Mouse (Mus musculus): Measurements from ENCODE around the gene Kpna4. TPM values are rescaled to one million over a fixed set of nuclear protein-coding genes. Genes with fewer than 3 reads are reported as not detected.
A peak's percentile ranks its signal among the peaks of the same experiment; 100 is the strongest.

Kpna4 gene
- total RNA-seq (2021): 10 to 100 TPM; 84.4 to 92.4 TPM
- long read RNA-seq, full-length matches to known transcripts: 60 of 69 reads
- long read RNA-seq, partial matches to known transcripts: 0 of 69 reads
- long read RNA-seq, other reads (novel, unspliced or antisense): 9 of 69 reads

GRCm38 (mm10) chr3:69126509-69127345, at the start of gene Kpna4:
Gene Kpna4, minus strand, starts transcription at chr3:69127113.
- DNase-seq (ENCODE audit: low spot score in 2 of 2): peak; percentile 90 to 96

GRCm38 (mm10) chr3:69175229-69175628, 48.3 kb upstream of the Kpna4 start:
- DNase-seq (ENCODE audit: low spot score in 2 of 2): no peak

DNA sequence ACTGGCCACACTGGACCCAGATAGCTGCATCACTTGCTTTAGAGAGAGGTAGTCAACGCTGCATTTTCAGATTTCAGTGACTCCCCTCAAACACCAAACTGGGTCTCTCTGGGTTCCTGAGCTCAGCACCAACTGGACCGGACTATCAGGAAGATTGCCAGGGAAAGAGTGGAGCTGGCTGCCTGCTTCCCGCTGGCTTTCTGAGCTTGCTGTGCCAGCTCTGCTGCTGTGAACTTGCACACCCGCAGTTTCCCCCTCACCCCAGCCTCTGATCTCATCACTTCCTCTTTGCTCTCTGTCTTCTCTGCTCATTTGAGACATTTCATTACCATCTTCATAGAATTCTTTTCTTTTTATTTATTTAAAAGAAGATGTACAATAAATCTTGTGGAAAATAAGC, 44.2 kb upstream of the Kpna4 start:
- no peak for DNase-seq (ENCODE audit: low spot score in 2 of 2)

DNA sequence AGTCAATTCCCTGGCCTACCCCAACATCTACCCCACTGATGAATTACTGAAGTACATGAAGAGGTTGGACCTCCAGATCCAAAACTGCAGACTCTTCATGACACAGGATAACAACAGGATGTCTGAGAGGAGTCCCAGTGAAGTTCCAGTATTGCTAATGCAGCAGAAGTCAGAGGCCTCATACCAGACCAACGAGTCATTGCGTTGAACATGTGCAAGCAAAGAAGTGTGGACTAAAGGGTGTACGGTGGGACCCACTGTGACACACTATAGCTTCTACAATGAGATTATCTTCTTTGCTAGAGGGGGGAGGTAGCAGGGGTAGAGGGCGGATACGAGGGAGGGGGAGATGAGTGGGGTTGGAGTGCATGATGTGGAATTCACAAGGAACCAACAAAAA, 42.9 kb upstream of the Kpna4 start:
- DNase-seq (ENCODE audit: low spot score in 2 of 2): no peak

DNA sequence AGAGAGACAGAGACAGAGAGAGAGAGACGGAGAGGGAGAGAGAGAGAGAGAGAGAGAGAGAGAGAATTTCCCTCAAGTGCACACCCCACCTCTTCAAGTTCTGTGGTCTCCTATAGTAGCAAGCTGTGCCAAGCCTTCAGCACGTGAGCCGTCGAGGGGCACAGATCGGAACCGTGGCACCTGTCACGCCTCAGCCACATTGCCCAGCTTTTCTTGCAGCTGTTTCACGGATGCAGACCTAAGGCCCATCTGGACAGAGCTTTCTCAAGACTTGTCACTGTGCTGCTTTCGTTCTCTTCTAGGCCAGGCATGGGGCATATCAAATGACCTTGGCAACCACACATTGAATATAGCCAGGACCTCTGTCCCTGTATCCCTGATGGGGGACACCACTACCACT, 41.8 kb upstream of the Kpna4 start:
- DNase-seq (ENCODE audit: low spot score in 2 of 2): no peak

DNA sequence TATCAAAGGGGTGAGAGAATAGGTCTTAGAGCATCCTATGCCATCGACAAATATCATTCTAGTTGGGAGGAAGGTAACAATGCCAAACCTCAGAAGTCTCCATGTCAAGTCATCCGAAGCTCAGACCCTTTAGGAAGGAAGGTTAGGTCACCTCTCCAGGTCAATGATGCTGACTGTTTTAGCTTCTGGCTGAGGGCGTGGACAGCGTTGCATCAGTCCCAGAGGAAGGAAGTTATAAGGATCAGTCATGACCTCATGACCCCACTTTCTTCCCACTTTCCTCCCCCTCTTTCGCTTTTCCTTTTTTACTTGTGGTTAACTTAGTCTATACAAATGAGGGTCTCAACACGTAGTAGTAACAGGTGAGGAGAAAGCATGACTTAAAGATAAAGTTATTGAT, 36.1 kb upstream of the Kpna4 start:
- DNase-seq (ENCODE audit: low spot score in 2 of 2): no peak

GRCm38 (mm10) chr3:69160429-69160828, 33.5 kb upstream of the Kpna4 start:
- DNase-seq (ENCODE audit: low spot score in 2 of 2): no peak

DNA sequence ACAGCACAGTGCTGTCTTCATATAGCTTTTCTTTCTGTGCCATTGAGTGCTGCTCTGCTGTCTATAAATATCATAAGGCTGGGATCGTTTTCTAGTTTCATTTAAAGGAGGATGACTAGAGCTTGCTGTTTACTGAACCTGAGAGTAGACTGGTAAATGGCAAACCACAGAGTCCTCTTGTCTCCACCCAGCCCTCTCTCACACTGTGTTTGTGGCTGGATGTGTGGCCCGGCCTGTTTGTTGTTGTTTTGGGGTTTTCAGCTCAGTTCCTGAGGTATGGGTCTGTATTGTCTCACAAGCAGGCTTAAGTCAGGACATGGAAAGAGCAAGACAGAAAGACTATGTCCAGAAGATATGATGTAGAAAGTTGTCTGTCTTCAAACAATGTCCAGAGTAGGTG, 32.6 kb upstream of the Kpna4 start:
- DNase-seq (ENCODE audit: low spot score in 2 of 2): no peak

- DNase-seq (ENCODE audit: low spot score in 2 of 2): no peak
Measured at GRCm38 (mm10) chr3:69157886-69158285, 31.0 kb upstream of the Kpna4 start.

DNA sequence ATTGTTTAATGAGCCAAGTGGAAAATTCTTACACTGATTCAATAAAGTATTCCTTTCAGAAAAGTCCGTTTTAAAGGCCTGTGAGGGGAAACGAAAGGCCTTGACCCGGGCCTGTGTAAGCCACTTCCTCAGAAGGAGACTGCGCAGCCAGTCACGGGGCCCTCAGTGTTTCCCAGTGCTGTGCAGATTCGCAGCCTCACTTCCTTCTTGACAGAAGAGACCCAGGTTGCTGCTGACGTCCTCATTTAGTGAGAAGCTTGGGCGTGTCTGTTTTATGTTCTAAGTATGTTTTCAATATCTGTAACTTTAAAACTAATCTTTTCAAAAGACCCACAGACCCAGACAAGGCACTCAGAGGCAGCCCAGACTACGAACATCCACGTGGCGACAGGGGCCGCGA, 29.6 kb upstream of the Kpna4 start:
- no peak for DNase-seq (ENCODE audit: low spot score in 2 of 2)

GRCm38 (mm10) chr3:69154691-69155090, 27.8 kb upstream of the Kpna4 start:
- no peak for DNase-seq (ENCODE audit: low spot score in 2 of 2)

GRCm38 (mm10) chr3:69150921-69151320, 24.0 kb upstream of the Kpna4 start:
- no peak for DNase-seq (ENCODE audit: low spot score in 2 of 2)

GRCm38 (mm10) chr3:69142372-69142994, 15.6 kb upstream of the Kpna4 start:
- no peak for DNase-seq (ENCODE audit: low spot score in 2 of 2)

DNA sequence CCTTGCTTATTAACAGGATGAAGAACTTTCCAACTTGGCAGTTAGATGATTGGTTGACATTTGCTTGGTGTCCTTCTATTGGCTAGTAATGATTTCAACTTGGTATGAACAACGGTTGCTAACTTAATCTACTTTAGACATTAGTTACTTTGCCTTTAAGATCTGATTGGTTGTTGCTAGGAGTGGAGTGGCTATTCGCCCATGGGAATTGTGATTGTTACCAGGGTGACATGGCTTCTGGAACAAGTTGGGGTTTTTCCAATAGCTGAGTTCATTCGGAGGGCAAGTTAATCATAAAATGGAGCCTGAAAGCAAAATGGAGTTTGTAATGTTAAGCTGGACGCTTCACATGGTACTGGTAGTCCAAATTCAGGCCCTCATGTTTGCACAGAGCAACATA, 13.9 kb upstream of the Kpna4 start:
- DNase-seq (ENCODE audit: low spot score in 2 of 2): no peak

- no peak for DNase-seq (ENCODE audit: low spot score in 2 of 2)
Measured at GRCm38 (mm10) chr3:69136059-69136458, 9.1 kb upstream of the Kpna4 start.

DNA sequence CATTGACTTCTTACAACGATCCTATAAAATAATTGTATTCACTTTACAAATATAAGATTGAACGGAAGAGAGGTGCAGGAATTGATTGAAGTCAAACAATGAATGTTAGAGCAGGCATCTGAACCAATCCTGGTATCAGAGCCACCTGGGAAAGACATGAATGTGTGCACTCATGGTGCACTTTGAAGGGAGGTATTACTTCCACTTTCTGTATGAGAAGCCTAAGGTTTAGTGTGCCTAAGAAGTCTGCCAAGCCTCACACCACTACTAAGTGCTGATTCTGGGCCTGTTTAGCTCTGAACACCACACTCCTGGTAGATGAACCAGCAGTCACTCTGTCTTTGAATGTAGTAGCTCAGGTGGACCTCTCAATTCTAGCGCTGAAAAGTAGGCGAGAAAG, 4.1 kb upstream of the Kpna4 start:
- no peak for DNase-seq (ENCODE audit: low spot score in 2 of 2)

DNA sequence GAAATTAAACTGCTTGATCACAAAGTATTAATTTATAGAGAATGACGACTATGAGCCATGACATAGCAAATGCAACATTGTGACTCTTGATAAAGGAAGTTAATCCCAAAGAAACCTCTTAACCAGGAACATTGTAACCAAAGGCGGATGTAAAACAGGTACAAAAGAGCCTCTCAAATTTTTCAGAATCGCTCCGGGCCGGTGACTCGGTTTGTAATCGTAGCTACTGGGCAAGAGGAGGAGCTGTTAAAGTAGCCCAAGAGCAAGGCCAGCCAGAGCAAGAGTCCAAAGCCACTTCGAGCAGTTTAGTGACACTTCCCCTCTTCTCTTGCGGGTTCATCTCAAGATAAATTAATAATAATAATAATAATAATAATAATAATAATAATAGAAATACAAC, 780 bp upstream of the Kpna4 start:
- no peak for DNase-seq (ENCODE audit: low spot score in 2 of 2)

DNA sequence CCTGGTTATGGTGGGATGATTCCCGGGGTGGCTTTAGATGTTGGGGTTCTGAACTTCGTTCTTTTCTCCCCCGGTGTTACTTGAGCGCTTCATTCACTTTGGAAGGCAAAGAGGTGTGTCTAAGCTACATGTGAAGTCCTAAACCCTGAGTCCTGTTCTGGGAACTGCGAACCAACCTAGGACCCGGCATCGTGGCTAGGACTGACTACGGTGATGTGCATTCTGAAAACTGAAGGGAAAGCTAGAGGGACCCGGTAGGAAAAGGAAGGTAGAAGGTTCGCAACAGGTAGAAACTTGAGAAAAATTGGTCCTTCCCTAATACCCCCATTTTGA, 399 bp upstream of the Kpna4 start:
- no peak for DNase-seq (ENCODE audit: low spot score in 2 of 2)

DNA sequence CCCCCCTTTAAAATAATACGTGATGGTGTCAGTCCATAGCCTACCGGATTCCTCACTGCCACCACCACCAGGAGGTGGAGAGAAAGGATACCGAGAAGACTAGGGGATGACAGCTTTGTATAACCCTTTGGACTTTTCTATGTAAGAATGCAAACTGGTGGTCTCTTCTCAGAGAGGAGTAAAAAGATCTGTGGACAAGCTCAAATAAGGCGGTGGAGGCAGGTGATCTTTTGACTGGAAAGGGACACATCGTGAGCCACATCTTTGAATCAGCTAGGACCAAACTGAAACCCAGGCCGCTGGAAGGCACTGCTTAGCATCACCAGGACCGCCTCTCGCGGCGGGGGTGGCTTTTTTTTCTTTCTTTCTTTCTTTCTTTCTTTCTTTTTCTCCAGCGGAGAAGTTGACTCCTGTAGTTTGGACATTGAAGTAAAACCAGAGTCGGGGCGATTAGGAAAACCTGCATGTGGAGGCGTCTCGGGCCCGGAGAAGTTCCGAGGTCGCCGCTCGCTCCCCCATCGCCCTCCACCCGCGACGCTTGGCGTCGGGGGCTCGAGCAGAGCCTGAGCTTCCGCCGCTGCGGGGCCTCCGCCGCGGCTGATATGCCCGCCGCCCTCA, 913 bp downstream of the Kpna4 start:
- peak; percentile 7 to 53 for DNase-seq (ENCODE audit: low spot score in 2 of 2)

GRCm38 (mm10) chr3:69125461-69125860, 1.5 kb downstream of the Kpna4 start:
- DNase-seq (ENCODE audit: low spot score in 2 of 2): no peak

DNA sequence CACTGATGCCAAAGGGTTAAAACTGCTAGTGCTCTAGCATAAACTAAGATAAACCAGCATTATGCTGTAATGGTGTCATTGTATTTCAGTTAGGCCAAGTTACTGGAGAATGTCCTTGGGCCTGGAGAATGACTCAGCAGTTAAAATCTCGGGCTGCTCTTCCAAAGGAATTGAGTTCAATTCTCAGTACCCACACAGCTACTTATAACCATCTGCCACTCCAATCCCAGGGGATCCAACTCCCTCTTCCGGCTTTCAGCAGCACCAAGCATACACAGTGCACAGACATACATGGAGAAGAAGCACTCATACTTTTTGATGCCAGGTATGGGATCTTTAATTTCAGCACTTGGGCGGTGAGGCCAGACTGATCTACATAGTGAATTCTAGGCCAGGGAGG, 8.1 kb downstream of the Kpna4 start:
- DNase-seq (ENCODE audit: low spot score in 2 of 2): no peak

DNA sequence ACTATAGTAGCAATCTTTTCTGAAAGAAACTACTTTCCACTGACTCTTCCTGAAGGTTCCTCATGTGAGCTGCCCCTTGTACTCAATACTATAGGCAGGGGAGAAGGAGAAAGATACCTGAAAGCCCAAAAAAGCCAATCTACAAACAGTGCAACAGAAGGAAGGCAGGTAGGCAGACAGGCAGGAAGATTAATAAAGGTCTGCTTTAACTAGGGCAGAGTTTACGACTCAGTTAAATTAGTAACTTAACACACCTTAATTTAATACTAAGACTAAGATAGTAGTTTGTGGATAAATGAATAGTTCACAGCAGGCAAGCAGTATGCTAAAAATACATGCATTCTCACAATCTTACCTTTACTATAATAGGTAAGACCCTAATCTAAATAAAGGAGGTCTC, 12.2 kb downstream of the Kpna4 start:
- DNase-seq (ENCODE audit: low spot score in 2 of 2): no peak

Data from layer of hippocampus, adult 18-20 months (tissue).